Mouse (Mus musculus) neural tube, embryonic 12.5 days (tissue): Measurements from ENCODE around the gene Foxr1. TPM values are rescaled to one million over a fixed set of nuclear protein-coding genes. Genes with fewer than 3 reads are reported as not detected.

Experiments used
- ATAC-seq: fragments of 200-750 bp; cut with Nextera tagmentation; 2 replicates; pipeline ENCODE4 v1.8.0; 2017; ENCODE audit warnings: low read depth, mild to moderate bottlenecking, moderate TSS enrichment, moderate library complexity; ENCODE audit not compliant: low FRiP score
- H3K27ac ChIP-seq: fragments of 300-500 bp; sonication (generic); 2 replicates; pipeline ENCODE4 v1.5.1; 2016
- H3K27me3 ChIP-seq: fragments of 300-500 bp; sonication (generic); replicated peaks from 2 replicates; pipeline ENCODE4 v1.6.1; 2016; ENCODE audit warnings: mild to moderate bottlenecking
- H3K36me3 ChIP-seq: fragments of 300-500 bp; sonication (generic); 2 replicates; pipeline ENCODE4 v1.6.1; 2016; ENCODE audit warnings: mild to moderate bottlenecking
- H3K4me1 ChIP-seq: fragments of 300-500 bp; sonication (generic); 2 replicates; pipeline ENCODE4 v1.6.1; 2016
- H3K4me2 ChIP-seq: fragments of 300-500 bp; sonication (generic); replicated peaks from 2 replicates; pipeline ENCODE4 v1.6.1; 2016; ENCODE audit warnings: mild to moderate bottlenecking
- H3K4me3 ChIP-seq: fragments of 300-500 bp; sonication (generic); 2 replicates; pipeline ENCODE4 v1.5.1; 2016
- H3K9ac ChIP-seq: fragments of 300-500 bp; sonication (generic); 2 replicates; pipeline ENCODE4 v1.6.1; 2016; ENCODE audit warnings: mild to moderate bottlenecking
- H3K9me3 ChIP-seq: fragments of 300-500 bp; sonication (generic); 2 replicates; pipeline ENCODE4 v1.6.1; 2016; ENCODE audit warnings: mild to moderate bottlenecking
- WGBS: fragments of 180-500 bp; shearing (Covaris S2); methylation state at CpG from one replicate; pipeline ENCODE4 v1.1.7; 2016; 5-methylcytosine and 5-hydroxymethylcytosine counted together
- microRNA-seq: library from miRNA; unstranded; fragments of <30 nt; microRNA quantifications from one replicate; pipeline ENCODE4, GENCODE M21; 2017
- polyA plus RNA-seq: library from polyadenylated mRNA; unstranded; fragments of >200 nt; fragmentation: Nextera tagmentation; extraction: Ambion mirVana; gene quantifications from 2 replicates; pipeline ENCODE4 v1.2.1, GENCODE M21; 2016

The Foxr1 gene
- polyA plus RNA-seq, 1 experiment from 2014 or later, result not detected

DNA sequence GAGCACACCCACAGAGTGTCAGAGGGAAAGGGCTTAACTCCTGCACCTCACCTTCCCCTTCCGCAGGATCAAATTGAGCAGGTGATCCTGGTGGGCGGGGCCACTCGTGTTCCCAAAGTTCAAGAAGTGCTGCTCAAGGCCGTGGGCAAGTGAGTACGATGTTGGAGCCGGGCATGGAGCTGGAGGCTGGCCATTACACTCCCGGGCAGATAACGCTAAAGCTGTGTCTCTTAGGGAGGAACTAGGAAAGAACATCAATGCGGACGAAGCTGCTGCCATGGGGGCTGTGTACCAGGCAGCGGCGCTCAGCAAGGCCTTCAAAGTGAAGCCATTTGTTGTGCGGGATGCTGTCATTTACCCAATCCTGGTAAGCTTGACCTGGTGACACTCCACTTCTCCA lies 56.3 kb downstream of the Foxr1 start:
- H3K36me3 ChIP-seq, result peaks cover 85% of the 10 kb centered on the region
- no peak for ATAC-seq
- H3K9ac ChIP-seq, result no peak overlapping the region
- H3K4me3 ChIP-seq, result no peak overlapping the region
- H3K27me3 ChIP-seq, result no peaks in the 10 kb centered on the region
- WGBS, result 94% methylated on average over 13 of the region's 13 CpGs
- no peaks in the 10 kb centered on the region for H3K9me3 ChIP-seq
- no peak overlapping the region for H3K4me2 ChIP-seq
- H3K4me1 ChIP-seq, result peaks cover 13% of the 10 kb centered on the region
- no peak overlapping the region for H3K27ac ChIP-seq

Small RNA genes within 50 kb of the gene (microRNA-seq; reads per million reads assigned to microRNA genes)
- not detected for gene Mir7085

Other genes with a start within 250 kb of the Foxr1 start
- 22.1 and 25.5 TPM in 2 replicates for gene Cbl, start 207.1 kb downstream of the Foxr1 start, polyA plus RNA-seq
- gene Ccdc153, start 200.5 kb downstream of the Foxr1 start, polyA plus RNA-seq, result not detected in 2 replicates
- 0.09 and 0.14 TPM in 2 replicates for gene Pdzd3, start 189.7 kb downstream of the Foxr1 start, polyA plus RNA-seq
- 3.7 and 3.8 TPM in 2 replicates for gene Nlrx1, start 172.5 kb downstream of the Foxr1 start, polyA plus RNA-seq
- gene Abcg4, start 152.5 kb downstream of the Foxr1 start, polyA plus RNA-seq, result 12.2 and 13.8 TPM in 2 replicates
- 31.2 and 33.5 TPM in 2 replicates for gene Hinfp, start 135.5 kb downstream of the Foxr1 start, polyA plus RNA-seq
- 25.3 and 26.9 TPM in 2 replicates for gene C2cd2l, start 120.9 kb downstream of the Foxr1 start, polyA plus RNA-seq
- 34.6 and 39.1 TPM in 2 replicates for gene Dpagt1, start 115.1 kb downstream of the Foxr1 start, polyA plus RNA-seq
- 281 and 302 TPM in 2 replicates for gene H2afx, start 106.4 kb downstream of the Foxr1 start, polyA plus RNA-seq
- gene Hmbs, start 96.9 kb downstream of the Foxr1 start, polyA plus RNA-seq, result 92.8 and 95.0 TPM in 2 replicates
- gene Vps11, start 79.5 kb downstream of the Foxr1 start, polyA plus RNA-seq, result 36.9 and 37.8 TPM in 2 replicates
- 31.0 and 33.0 TPM in 2 replicates for gene Hyou1, start 61.6 kb downstream of the Foxr1 start, polyA plus RNA-seq
- gene Slc37a4, start 44.3 kb downstream of the Foxr1 start, polyA plus RNA-seq, result 44.1 and 45.5 TPM in 2 replicates
- gene Rps25, start 34.0 kb downstream of the Foxr1 start, polyA plus RNA-seq, result 1,233 and 1,284 TPM in 2 replicates
- gene Trappc4, start 33.5 kb downstream of the Foxr1 start, polyA plus RNA-seq, result 266 and 275 TPM in 2 replicates
- gene Ccdc84, start 22.6 kb downstream of the Foxr1 start, polyA plus RNA-seq, result 30.6 and 35.7 TPM in 2 replicates
- gene Upk2, start 13.8 kb upstream of the Foxr1 start, polyA plus RNA-seq, result 0.35 TPM in 1 of 2 replicates, not detected in the other
- 9.3 and 10.9 TPM in 2 replicates for gene Bcl9l, start 41.7 kb upstream of the Foxr1 start, polyA plus RNA-seq
- not detected in 2 replicates for gene Cxcr5, start 120.7 kb upstream of the Foxr1 start, polyA plus RNA-seq
- gene Ddx6, start 163.8 kb upstream of the Foxr1 start, polyA plus RNA-seq, result 17.6 and 26.7 TPM in 2 replicates
- not detected in 2 replicates for gene Treh, start 232.1 kb upstream of the Foxr1 start, polyA plus RNA-seq